8 mouse cellular contexts compared by ENCODE assay signal in genomic region chr8:64946820-64947697, GRCm38 (mm10). TPM values are rescaled to one million over a fixed set of nuclear protein-coding genes. Genes with fewer than 3 reads are reported as not detected.
DNase-seq lines count a peak whose midpoint lies in the region; ATAC-seq lines count a peak whose summit lies in the region.

Tmem192 (plus strand) TSS chr8:64947185.

- peak; percentile 95 for DNase-seq in ZHBTc4 (ENCODE audit: low read depth, low spot score)
- peak; percentile 96 to 97 for DNase-seq in gastrocnemius, adult 8-10 months (ENCODE audit: low spot score in 2 of 2)
- peak; percentile 96 for DNase-seq in induced T-regulatory cell, adult 2 months (ENCODE audit: low read depth)
- peak; percentile 86 to 94 for DNase-seq in left cerebral cortex, adult 9 months (ENCODE audit: low spot score in 2 of 2)
- peak; percentile 90 for DNase-seq in right cerebral cortex, postnatal 14 days
- DNase-seq in urinary bladder, postnatal 36 days (ENCODE audit: low spot score in 2 of 2) = peak; percentile 97 to 99

- peak; percentile 79 for ATAC-seq in common myeloid progenitor, adult 5-6 weeks (replicated peaks; ENCODE audit: low read depth, poor library complexity, severe bottlenecking)
- peak; percentile 79 for ATAC-seq in megakaryocyte progenitor cell, adult 5-6 weeks (replicated peaks; ENCODE audit: poor library complexity)

RNA-seq across cellular contexts. Expression of gene Tmem192, which starts in this region (rescaled TPM):
- total RNA-seq in common myeloid progenitor, adult 5-6 weeks (2017) = 14.4 and 16.7 TPM in 2 replicates
- total RNA-seq in gastrocnemius, adult 8-10 months (2022) = 10 to 100 TPM; 20.8 to 25.3 (median 22.4) TPM
- 30.9 and 32.4 TPM in 2 replicates for total RNA-seq in megakaryocyte progenitor cell, adult 5-6 weeks (2015)
- total RNA-seq in megakaryocyte progenitor cell, adult 5-6 weeks (2017) = 17.6 and 20.7 TPM in 2 replicates

Comparison
In these comparisons a context has a peak if more than half of its experiments do, and no peak if none do; other contexts are left out.
1. Peak in every context shown above with its lines: DNase-seq and ATAC-seq.